Mouse (Mus musculus): ENCODE results near the gene Sinhcaf. TPM values are rescaled to one million over a fixed set of nuclear protein-coding genes. Genes with fewer than 3 reads are reported as not detected.
"Not testable (repeated sequence)": the region's sequence is repeated elsewhere in the genome, so short reads cannot be mapped to it uniquely, and the experiment has no call there.

Sinhcaf gene
- total and polyA plus RNA-seq, 2 experiments from 2014 or later: 19.4 to 25.3 TPM

GRCm38 (mm10) chr6:148944767-148945508 is 1.3 kb downstream of the Sinhcaf start:
- DNase-seq (peak; percentile 66), ATAC-seq (peak; percentile 65)
- Histone ChIP-seq H3K36me3 (ENCODE audit: insufficient read depth) (no peaks in the 10 kb centered on the region), H3K4me1 (ENCODE audit: insufficient read depth) (no peaks in the 10 kb centered on the region), H3K27ac (ENCODE audit: low read depth, low read length) (peak overlapping the region; percentile 71), H3K27me3 (ENCODE audit: insufficient read depth, low read length) (no peaks in the 10 kb centered on the region), H3K4me2 (ENCODE audit: low read depth) (peak overlapping the region; percentile 90), H3K9ac (peak overlapping the region; percentile 75), H3K9me3 (ENCODE audit: low read length) (no peaks in the 10 kb centered on the region), H3K4me3 (ENCODE audit: low read depth, low read length) (peak overlapping the region; percentile 85)
- TF ChIP-seq CTCF (IDR thresholded peaks at IDR 0.05; ENCODE audit: low read depth): no peak
- WGBS: under 1% methylated on average over 92 of the region's 92 CpGs

DNA sequence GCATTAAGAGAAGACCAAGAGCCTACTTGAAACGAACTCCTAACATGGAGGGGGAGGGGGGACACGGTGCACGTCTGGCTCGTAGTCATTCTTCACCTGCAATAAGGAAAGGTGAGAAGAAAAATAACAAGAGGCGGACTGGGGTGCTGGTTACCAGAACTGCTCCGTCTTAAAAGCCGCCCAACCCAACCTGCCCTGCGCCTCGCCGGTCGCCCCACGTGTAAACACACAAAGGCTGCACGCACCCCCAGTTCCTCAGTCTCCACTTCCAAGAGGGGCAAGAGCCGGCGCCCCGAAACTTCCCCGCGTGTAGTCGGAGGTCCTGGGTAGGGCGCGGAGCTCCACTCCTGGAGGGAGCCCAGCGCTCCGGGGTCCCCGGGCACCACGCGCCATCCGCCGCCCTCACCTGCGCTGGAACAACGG is 1.9 kb downstream of the Sinhcaf start:
- H3K27ac ChIP-seq (ENCODE audit: low read depth, low read length): peak overlapping the region; percentile 71
- WGBS: under 1% methylated on average over 30 of the region's 30 CpGs
- no peak for TF ChIP-seq CTCF (IDR thresholded peaks at IDR 0.05; ENCODE audit: low read depth)

GRCm38 (mm10) chr6:148943695-148944094 is 2.6 kb downstream of the Sinhcaf start:
- H3K9me3 ChIP-seq (ENCODE audit: low read length): no peaks in the 10 kb centered on the region
- no peak overlapping the region for H3K27ac ChIP-seq (ENCODE audit: low read depth, low read length)
- ATAC-seq: no peak
- no peaks in the 10 kb centered on the region for H3K27me3 ChIP-seq (ENCODE audit: insufficient read depth, low read length)
- TF ChIP-seq CTCF (IDR thresholded peaks at IDR 0.05; ENCODE audit: low read depth): no peak
- H3K4me3 ChIP-seq (ENCODE audit: low read depth, low read length): peak overlapping the region; percentile 85; the same call in 1 of the 2 replicates
- 23% methylated on average over 3 of the region's 3 CpGs for WGBS
- H3K36me3 ChIP-seq (ENCODE audit: insufficient read depth): no peaks in the 10 kb centered on the region
- H3K9ac ChIP-seq: no peak overlapping the region; the same call in 1 of the 2 replicates
- no peaks in the 10 kb centered on the region for H3K4me1 ChIP-seq (ENCODE audit: insufficient read depth)
- peak overlapping the region; percentile 90 for H3K4me2 ChIP-seq (ENCODE audit: low read depth)
- DNase-seq: no peak

More for the DNA sequence above, 1.9 kb downstream of the Sinhcaf start:
- no peaks in the 10 kb centered on the region for H3K9me3 ChIP-seq (ENCODE audit: low read length)
- no peaks in the 10 kb centered on the region for H3K27me3 ChIP-seq (ENCODE audit: insufficient read depth, low read length)
- H3K36me3 ChIP-seq (ENCODE audit: insufficient read depth): no peaks in the 10 kb centered on the region
- no peak for ATAC-seq
- peak; percentile 25 for DNase-seq
- peak overlapping the region; percentile 85 for H3K4me3 ChIP-seq (ENCODE audit: low read depth, low read length)
- peak overlapping the region; percentile 90 for H3K4me2 ChIP-seq (ENCODE audit: low read depth)
- H3K4me1 ChIP-seq (ENCODE audit: insufficient read depth): no peaks in the 10 kb centered on the region
- peak overlapping the region; percentile 75 for H3K9ac ChIP-seq

- H3K4me2 ChIP-seq (ENCODE audit: low read depth): no peak overlapping the region
Observed at GRCm38 (mm10) chr6:148942406-148942805, 3.9 kb downstream of the Sinhcaf start.

DNA sequence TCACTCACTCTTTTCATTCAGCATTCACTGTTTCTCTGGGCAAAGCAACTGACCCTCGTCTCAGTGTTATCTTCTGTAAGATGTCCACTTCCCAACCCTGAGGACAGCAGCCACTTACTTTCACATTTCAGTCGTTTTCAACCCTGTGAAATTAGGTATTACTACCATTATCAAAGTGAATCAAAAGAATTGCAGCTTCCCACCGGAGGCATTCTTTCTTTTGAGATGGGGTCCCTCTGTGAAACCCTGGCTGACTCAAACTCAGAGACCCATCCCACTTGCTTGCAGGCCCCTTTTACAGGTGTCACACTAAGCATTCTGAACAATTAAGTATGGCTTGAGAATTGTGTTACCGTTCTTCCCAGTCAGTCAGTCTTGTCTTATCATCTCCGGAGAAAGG is 4.4 kb downstream of the Sinhcaf start:
- ATAC-seq (no peak), DNase-seq (no peak)
- Histone ChIP-seq H3K4me3 (ENCODE audit: low read depth, low read length) (no peak overlapping the region), H3K36me3 (ENCODE audit: insufficient read depth) (no peaks in the 10 kb centered on the region), H3K9me3 (ENCODE audit: low read length) (no peaks in the 10 kb centered on the region), H3K9ac (no peak overlapping the region), H3K4me1 (ENCODE audit: insufficient read depth) (no peaks in the 10 kb centered on the region), H3K4me2 (ENCODE audit: low read depth) (no peak overlapping the region), H3K27me3 (ENCODE audit: insufficient read depth, low read length) (no peaks in the 10 kb centered on the region), H3K27ac (ENCODE audit: low read depth, low read length) (no peak overlapping the region)
- WGBS: 49% methylated on average over 5 of the region's 5 CpGs
- no peak for TF ChIP-seq CTCF (IDR thresholded peaks at IDR 0.05; ENCODE audit: low read depth)

More at GRCm38 (mm10) chr6:148942406-148942805, 3.9 kb downstream of the Sinhcaf start:
- Histone ChIP-seq H3K4me1 (ENCODE audit: insufficient read depth) (no peaks in the 10 kb centered on the region), H3K4me3 (ENCODE audit: low read depth, low read length) (no peak overlapping the region), H3K9me3 (ENCODE audit: low read length) (no peaks in the 10 kb centered on the region), H3K9ac (no peak overlapping the region), H3K27me3 (ENCODE audit: insufficient read depth, low read length) (no peaks in the 10 kb centered on the region), H3K36me3 (ENCODE audit: insufficient read depth) (no peaks in the 10 kb centered on the region), H3K27ac (ENCODE audit: low read depth, low read length) (no peak overlapping the region)
- TF ChIP-seq CTCF (IDR thresholded peaks at IDR 0.05; ENCODE audit: low read depth): no peak
- WGBS: 67% methylated on average over 4 of the region's 4 CpGs
- DNase-seq: no peak
- ATAC-seq: no peak

DNA sequence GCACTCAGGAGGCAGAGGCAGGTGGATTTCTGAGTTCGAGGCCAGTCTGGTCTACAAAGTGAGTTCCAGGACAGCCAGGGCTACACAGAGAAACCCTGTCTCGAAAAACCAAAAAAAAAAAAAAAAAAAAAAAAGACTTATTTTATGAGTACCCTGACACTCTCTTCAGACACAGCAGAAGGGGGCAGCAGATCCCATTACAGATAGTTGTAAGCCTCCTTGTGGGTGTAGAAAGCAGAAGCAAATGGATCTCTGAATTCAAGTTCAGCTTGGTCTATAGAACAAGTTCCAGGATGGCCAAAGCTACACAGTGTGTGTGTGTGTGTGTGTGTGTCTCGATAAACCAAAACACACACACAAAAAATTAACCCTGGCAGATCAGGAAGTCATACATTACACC is 5.9 kb downstream of the Sinhcaf start:
- peak; percentile 57 for TF ChIP-seq CTCF (IDR thresholded peaks at IDR 0.05; ENCODE audit: low read depth)
- H3K9me3 ChIP-seq (ENCODE audit: low read length); H3K4me2 ChIP-seq (ENCODE audit: low read depth); H3K4me3 ChIP-seq (ENCODE audit: low read depth, low read length); H3K27me3 ChIP-seq (ENCODE audit: insufficient read depth, low read length); H3K36me3 ChIP-seq (ENCODE audit: insufficient read depth); DNase-seq; ATAC-seq; H3K9ac ChIP-seq; H3K27ac ChIP-seq (ENCODE audit: low read depth, low read length); H3K4me1 ChIP-seq (ENCODE audit: insufficient read depth): not testable (repeated sequence)
- WGBS: 71% methylated on average over 2 of the region's 3 CpGs

DNA sequence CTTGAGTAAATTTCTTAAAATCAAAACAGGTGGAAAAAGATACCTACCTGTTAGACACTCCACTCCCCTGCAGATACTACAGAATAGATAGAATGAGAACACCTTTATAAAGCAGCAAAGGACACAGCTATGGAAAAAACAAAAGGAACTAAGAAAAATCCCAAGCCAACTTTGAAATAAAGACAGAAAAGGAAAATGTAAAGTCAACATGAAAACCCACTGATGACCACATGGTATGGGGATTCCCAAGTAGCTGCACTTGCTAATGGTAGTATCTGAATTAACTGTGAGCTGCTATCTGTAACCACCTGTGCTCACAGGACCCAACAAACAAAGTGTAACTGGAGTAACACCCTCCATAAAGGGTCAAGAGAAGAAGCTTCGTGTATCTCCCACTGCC is 8.6 kb downstream of the Sinhcaf start:
- H3K4me2 ChIP-seq (ENCODE audit: low read depth): no peak overlapping the region
- H3K27me3 ChIP-seq (ENCODE audit: insufficient read depth, low read length): no peaks in the 10 kb centered on the region
- no peaks in the 10 kb centered on the region for H3K36me3 ChIP-seq (ENCODE audit: insufficient read depth)
- no peak overlapping the region for H3K4me3 ChIP-seq (ENCODE audit: low read depth, low read length)
- no peaks in the 10 kb centered on the region for H3K9me3 ChIP-seq (ENCODE audit: low read length)
- H3K27ac ChIP-seq (ENCODE audit: low read depth, low read length): no peak overlapping the region
- H3K9ac ChIP-seq: no peak overlapping the region
- WGBS: 78% methylated on average over 1 of the region's 1 CpGs
- TF ChIP-seq CTCF (IDR thresholded peaks at IDR 0.05; ENCODE audit: low read depth): no peak
- no peaks in the 10 kb centered on the region for H3K4me1 ChIP-seq (ENCODE audit: insufficient read depth)
- ATAC-seq: no peak
- no peak for DNase-seq

Data from forebrain, postnatal 0 days (tissue).